24 mouse cellular contexts compared by ENCODE assay signal in genomic region chr6:55634662-55635061, GRCm38 (mm10). TPM values are rescaled to one million over a fixed set of nuclear protein-coding genes. Genes with fewer than 3 reads are reported as not detected.
DNase-seq lines count a peak whose midpoint lies in the region; ATAC-seq and TF ChIP-seq lines count a peak whose summit lies in the region.
"Had no signal": no experiment of that assay in that cellular context is flagged by ENCODE, and none has a peak within 500 bp of the region (broad histone marks: within the 10 kb centered on the region; RNA-seq: fewer than 3 reads in every experiment).

No protein-coding gene starts in this region.

- H3K4me1 ChIP-seq in liver, embryonic 11.5 days (replicated peaks; ENCODE audit: control insufficient read depth, insufficient read depth, low read length), result peaks cover 5% of the 10 kb centered on the region; the same call in 1 of the 2 replicates
- peaks cover 0 to 8% of the 10 kb centered on the region in 2 experiments; a peak in 2 of 4 replicates for H3K4me1 ChIP-seq in liver, embryonic 14.5 days (replicated peaks; ENCODE audit: control insufficient read depth in 2 of 2, insufficient read depth in 2 of 2, low read length in 1 of 2)
- H3K4me1 ChIP-seq: embryonic facial prominence, embryonic 12.5 days; forebrain, embryonic 13.5 days; heart, embryonic 13.5 days; hindbrain, embryonic 12.5 days had no signal

- no peaks in the 10 kb centered on the region for H3K36me3 ChIP-seq in liver, embryonic 11.5 days (ENCODE audit: control insufficient read depth, insufficient read depth, low read length)
- no peaks in the 10 kb centered on the region for H3K36me3 ChIP-seq in liver, embryonic 14.5 days (replicated peaks; ENCODE audit: control insufficient read depth, insufficient read depth, low read depth)
- H3K36me3 ChIP-seq: embryonic facial prominence, embryonic 12.5 days; heart, embryonic 13.5 days; hindbrain, embryonic 12.5 days had no signal

- H3K9ac ChIP-seq in liver, embryonic 11.5 days (ENCODE audit: low read depth, low read length), result no peak overlapping the region
- H3K9ac ChIP-seq in liver, embryonic 14.5 days (replicated peaks), result no peak overlapping the region
- H3K9ac ChIP-seq: embryonic facial prominence, embryonic 12.5 days; forebrain, embryonic 13.5 days; forebrain, postnatal 0 days; heart, embryonic 13.5 days; hindbrain, embryonic 12.5 days had no signal

- no peak for DNase-seq in liver, embryonic 11.5 days (ENCODE audit: low spot score)
- no peak for DNase-seq in liver
- peak in 1 of 3 experiments; percentile 0 for DNase-seq in liver, embryonic 14.5 days (ENCODE audit: low read depth in 3 of 3, low spot score in 3 of 3)
- DNase-seq in frontal cortex, postnatal 10 days (ENCODE audit: low spot score in 2 of 2), result no peak
- no peak for DNase-seq in adrenal gland, adult 8-10 months
- DNase-seq in spleen, postnatal 14 days (ENCODE audit: low spot score in 2 of 2), result no peak
- DNase-seq: adrenal gland, postnatal 14 days; cerebellum, adult 18-20 months; cerebellum, adult 9-11 months; cerebellum, postnatal 36 days; forebrain, postnatal 0 days; gastrocnemius, adult 2 months; gastrocnemius, postnatal 25 days; heart, postnatal 4 days had no signal

- H3K4me3 ChIP-seq in liver, embryonic 11.5 days (ENCODE audit: low read depth, low read length), result no peak overlapping the region
- no peak overlapping the region for H3K4me3 ChIP-seq in liver, embryonic 14.5 days (ENCODE audit: insufficient read depth in 1 of 2, low read depth in 2 of 2, low read length in 2 of 2)
- H3K4me3 ChIP-seq: embryonic facial prominence, embryonic 12.5 days; forebrain, embryonic 13.5 days; gastrocnemius, adult 2 months; heart, embryonic 13.5 days; hindbrain, embryonic 12.5 days had no signal

- peak; percentile 59 for TF ChIP-seq EP300 in liver, embryonic 14.5 days (IDR thresholded peaks at IDR 0.05; ENCODE audit: low read depth)

- no peak for TF ChIP-seq CTCF in liver, embryonic 14.5 days (IDR thresholded peaks at IDR 0.05; ENCODE audit: low read depth)

- H3K27ac ChIP-seq in liver, embryonic 11.5 days (ENCODE audit: low read depth, low read length), result no peak overlapping the region
- H3K27ac ChIP-seq in liver, embryonic 14.5 days, result no peak overlapping the region
- H3K27ac ChIP-seq: embryonic facial prominence, embryonic 12.5 days; forebrain, embryonic 13.5 days; gastrocnemius, adult 2 months; heart, embryonic 13.5 days; hindbrain, embryonic 12.5 days had no signal

- no peaks in the 10 kb centered on the region for H3K9me3 ChIP-seq in liver, embryonic 11.5 days (ENCODE audit: control insufficient read depth, low read length)
- H3K9me3 ChIP-seq in liver, embryonic 14.5 days (ENCODE audit: control insufficient read depth, low read length), result no peaks in the 10 kb centered on the region
- H3K9me3 ChIP-seq: embryonic facial prominence, embryonic 12.5 days; forebrain, embryonic 13.5 days; heart, embryonic 13.5 days had no signal

- no peak overlapping the region; the same call in 1 of the 2 replicates for H3K4me2 ChIP-seq in liver, embryonic 11.5 days
- no peak overlapping the region for H3K4me2 ChIP-seq in liver, embryonic 14.5 days (ENCODE audit: low read depth)
- H3K4me2 ChIP-seq: embryonic facial prominence, embryonic 12.5 days; forebrain, embryonic 13.5 days; heart, embryonic 13.5 days; hindbrain, embryonic 12.5 days had no signal

- 15% methylated on average over 1 of the region's 1 CpGs for whole genome bisulfite sequencing in liver, embryonic 11.5 days
- 0% methylated on average over 1 of the region's 1 CpGs for WGBS in liver, embryonic 14.5 days (ENCODE audit: insufficient replicate concordance)

- no peaks in the 10 kb centered on the region for H3K27me3 ChIP-seq in liver, embryonic 11.5 days (replicated peaks; ENCODE audit: control insufficient read depth, insufficient read depth, low read length)
- H3K27me3 ChIP-seq in liver, embryonic 14.5 days (ENCODE audit: control insufficient read depth, insufficient read depth, low read length), result no peaks in the 10 kb centered on the region
- H3K27me3 ChIP-seq: embryonic facial prominence, embryonic 12.5 days; forebrain, embryonic 13.5 days; hindbrain, embryonic 12.5 days had no signal

- peak; percentile 93 for ATAC-seq in liver, embryonic 11.5 days (replicated peaks; ENCODE audit: low FRiP score)
- peak; percentile 94 for ATAC-seq in liver, embryonic 14.5 days (ENCODE audit: insufficient read depth)
- peak; percentile 96 for ATAC-seq in megakaryocyte progenitor cell, adult 5-6 weeks (replicated peaks; ENCODE audit: poor library complexity)
- ATAC-seq: forebrain, embryonic 13.5 days; forebrain, postnatal 0 days; hindbrain, embryonic 16.5 days had no signal

RNA-seq across cellular contexts. Expression of gene Neurod6, which starts 46.4 kb away (rescaled TPM):
- 0.37 and 0.75 TPM in 2 replicates for polyA plus RNA-seq in liver, embryonic 11.5 days (2014; fragmentation: Nextera tagmentation; extraction: Ambion mirVana)
- polyA plus RNA-seq in liver, embryonic 14.5 days (2012; rRNA removed), result 0.32 TPM in 1 of 2 replicates, not detected in the other
- polyA plus RNA-seq in liver, embryonic 14.5 days (2014; fragmentation: Nextera tagmentation; extraction: Ambion mirVana), result not detected in 2 replicates
- total RNA-seq in megakaryocyte progenitor cell, adult 5-6 weeks (2015), result not detected in 2 replicates
- not detected in 2 replicates for total RNA-seq in megakaryocyte progenitor cell, adult 5-6 weeks (2017)
- total RNA-seq in adrenal gland, adult 8-10 months (2022), result not detected
- total RNA-seq: adrenal gland, postnatal 14 days; gastrocnemius, adult 2 months; gastrocnemius, postnatal 25 days; granulocyte monocyte progenitor cell, adult 5-6 weeks; heart, postnatal 4 days; MEL had no signal
- polyA plus RNA-seq: C2C12; heart, postnatal 0 days had no signal
